Mouse (Mus musculus): ENCODE data around the gene Rcan3. TPM values are rescaled to one million over a fixed set of nuclear protein-coding genes. Genes with fewer than 3 reads are reported as not detected.

The Rcan3 gene
- total and polyA plus RNA-seq, 3 experiments, result 7.8 to 7.9 TPM; not detected in 1

- TF ChIP-seq CTCF (IDR thresholded peaks at IDR 0.05 in 2 of 3, conservative IDR thresholded peaks at IDR 0.05 in 1 of 3; ENCODE audit: control insufficient read depth in 1 of 3, insufficient read depth in 1 of 3, low read depth in 2 of 3, low read length in 3 of 3, poor library complexity in 1 of 3, severe bottlenecking in 1 of 3) (no peak), UBTF (IDR thresholded peaks at IDR 0.05; ENCODE audit: borderline replicate concordance, insufficient read depth, low read depth, low read length) (no peak), SIN3A (IDR thresholded peaks at IDR 0.05; ENCODE audit: low read length) (no peak), JUND (IDR thresholded peaks at IDR 0.05; ENCODE audit: low read depth, low read length) (no peak), CHD2 (IDR thresholded peaks at IDR 0.05; ENCODE audit: low read length) (no peak), RCOR1 (IDR thresholded peaks at IDR 0.05; ENCODE audit: low read depth, low read length) (peak; percentile 38; the same call in 1 of the 2 replicates), TCF12 (IDR thresholded peaks at IDR 0.05; ENCODE audit: low read depth, low read length) (no peak)
- peak; percentile 30 for DNase-seq (ENCODE audit: low read depth, low spot score)
- Histone ChIP-seq H3K27me3 (ENCODE audit: control insufficient read depth in 1 of 2, insufficient read depth in 2 of 2, low read length in 2 of 2) (0 out of 4 replicates have a peak, but pooled peaks cover 0 to 1% of the 10 kb centered on the region in 2 experiments), H3K79me2 (ENCODE audit: control insufficient read depth, insufficient read depth, low read length, poor library complexity) (no peaks in the 10 kb centered on the region), H3K36me3 (ENCODE audit: control insufficient read depth in 1 of 2, insufficient read depth in 2 of 2, low read length in 2 of 2) (no peaks in the 10 kb centered on the region; a peak in 1 of 4 replicates), H3K9me3 (replicated peaks; ENCODE audit: insufficient read depth, low read length) (no peaks in the 10 kb centered on the region), H3K4me1 (ENCODE audit: control insufficient read depth in 1 of 2, insufficient read depth in 2 of 2, low read length in 2 of 2) (peaks cover 0 to 2% of the 10 kb centered on the region in 2 experiments; a peak in 1 of 4 replicates), H3K4me3 (ENCODE audit: control insufficient read depth in 1 of 2, insufficient read depth in 1 of 2, low read depth in 2 of 2, low read length in 2 of 2) (no peak overlapping the region), H3K27ac (ENCODE audit: control insufficient read depth, low read depth, low read length) (no peak overlapping the region), H3K9ac (ENCODE audit: control insufficient read depth, low read depth, low read length, poor library complexity, severe bottlenecking) (no peak overlapping the region)
Measured at GRCm38 (mm10) chr4:135391014-135391413, 42.6 kb downstream of the Rcan3 start.

GRCm38 (mm10) chr4:135385614-135386013, 48.0 kb downstream of the Rcan3 start:
- Histone ChIP-seq H3K27ac (ENCODE audit: control insufficient read depth, low read depth, low read length) (no peak overlapping the region), H3K4me1 (ENCODE audit: control insufficient read depth in 1 of 2, insufficient read depth in 2 of 2, low read length in 2 of 2) (0 out of 4 replicates have a peak, but pooled peaks cover 0 to 5% of the 10 kb centered on the region in 2 experiments), H3K79me2 (ENCODE audit: control insufficient read depth, insufficient read depth, low read length, poor library complexity) (no peaks in the 10 kb centered on the region), H3K36me3 (ENCODE audit: control insufficient read depth in 1 of 2, insufficient read depth in 2 of 2, low read length in 2 of 2) (no peaks in the 10 kb centered on the region), H3K4me3 (ENCODE audit: control insufficient read depth in 1 of 2, insufficient read depth in 1 of 2, low read depth in 2 of 2, low read length in 2 of 2) (no peak overlapping the region), H3K9ac (ENCODE audit: control insufficient read depth, low read depth, low read length, poor library complexity, severe bottlenecking) (no peak overlapping the region), H3K27me3 (ENCODE audit: control insufficient read depth in 1 of 2, insufficient read depth in 2 of 2, low read length in 2 of 2) (0 out of 4 replicates have a peak, but pooled peaks cover 0 to 1% of the 10 kb centered on the region in 2 experiments), H3K9me3 (replicated peaks; ENCODE audit: insufficient read depth, low read length) (no peaks in the 10 kb centered on the region)
- no peak for DNase-seq (ENCODE audit: low read depth, low spot score)
- TF ChIP-seq ZNF384 (IDR thresholded peaks at IDR 0.05; ENCODE audit: low read depth, low read length) (no peak), CHD2 (IDR thresholded peaks at IDR 0.05; ENCODE audit: low read length) (no peak), GABPA (IDR thresholded peaks at IDR 0.05; ENCODE audit: low read depth, low read length) (no peak), EP300 (IDR thresholded peaks at IDR 0.05; ENCODE audit: low read depth in 1 of 2, low read length in 2 of 2) (no peak), MYC (IDR thresholded peaks at IDR 0.05; ENCODE audit: low read depth, low read length) (no peak), MEF2A (IDR thresholded peaks at IDR 0.05; ENCODE audit: extremely low read depth, insufficient replicate concordance, low read depth, low read length, poor library complexity, severe bottlenecking) (no peak), ETS1 (IDR thresholded peaks at IDR 0.05; ENCODE audit: low read depth, low read length) (no peak), ZKSCAN1 (IDR thresholded peaks at IDR 0.05; ENCODE audit: low read depth, low read length) (no peak), SIN3A (IDR thresholded peaks at IDR 0.05; ENCODE audit: low read length) (no peak), KAT2A (conservative IDR thresholded peaks at IDR 0.05; ENCODE audit: low read depth, low read length) (no peak), RCOR1 (IDR thresholded peaks at IDR 0.05; ENCODE audit: low read depth, low read length) (no peak), TAL1 (IDR thresholded peaks at IDR 0.05; ENCODE audit: low read length) (no peak)
